20 mouse cellular contexts compared by ENCODE assay signal in the genomic region with DNA sequence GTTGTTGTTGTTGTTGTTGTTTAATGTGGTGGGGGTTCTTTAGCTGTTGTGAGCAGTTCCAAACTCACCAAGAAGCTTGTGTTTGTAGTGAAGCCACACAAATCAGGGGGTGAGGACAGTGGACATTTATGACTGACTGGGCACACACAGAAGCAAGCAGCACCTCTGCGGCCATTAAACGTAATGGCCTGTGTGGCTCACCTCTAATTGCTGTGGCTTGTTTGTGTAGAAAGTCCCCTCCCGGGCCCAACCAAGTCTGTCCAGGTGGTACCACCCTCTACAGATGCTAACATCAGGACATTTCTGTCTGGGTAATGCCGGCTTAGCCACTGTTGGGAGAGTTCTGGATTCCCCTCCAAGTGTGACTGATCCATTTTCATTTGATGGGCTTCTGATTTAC. TPM values are rescaled to one million over a fixed set of nuclear protein-coding genes. Genes with fewer than 3 reads are reported as not detected.
DNase-seq lines count a peak whose midpoint lies in the region; ATAC-seq and TF ChIP-seq lines count a peak whose summit lies in the region.
"Had no signal": no experiment of that assay in that cellular context is flagged by ENCODE, and none has a peak within 500 bp of the region (broad histone marks: within the 10 kb centered on the region; RNA-seq: fewer than 3 reads in every experiment).

No protein-coding gene starts in this region.

- no peak for ATAC-seq in forebrain, embryonic 11.5 days (replicated peaks; ENCODE audit: low FRiP score)
- no peak for ATAC-seq in forebrain, embryonic 13.5 days
- peak; percentile 37 for ATAC-seq in kidney, embryonic 15.5 days (replicated peaks; ENCODE audit: low FRiP score)
- no peak for ATAC-seq in midbrain, embryonic 11.5 days (ENCODE audit: low FRiP score)
- no peak for ATAC-seq in midbrain, embryonic 15.5 days (replicated peaks)
- no peak for ATAC-seq in stomach, postnatal 0 days (ENCODE audit: low FRiP score, low TSS enrichment)

- peak; percentile 38 for DNase-seq in forebrain, embryonic 11.5 days (ENCODE audit: low spot score)
- DNase-seq in kidney, postnatal 25 days: no peak
- DNase-seq in midbrain, embryonic 11.5 days (ENCODE audit: low spot score, missing footprints): peak; percentile 76
- peak; percentile 5 for DNase-seq in stomach, postnatal 0 days (ENCODE audit: low spot score)
- DNase-seq: adrenal gland, postnatal 10 days; cerebellum, adult 11 months; cerebellum, adult 8-10 months; cerebellum, postnatal 14 days; embryo, embryonic 11 days; gastrocnemius, postnatal 36 days; heart, postnatal 14 days had no signal

- no peak overlapping the region for H3K4me2 ChIP-seq in forebrain, embryonic 11.5 days (ENCODE audit: low read depth, low read length, severe bottlenecking)
- no peak overlapping the region for H3K4me2 ChIP-seq in forebrain, embryonic 13.5 days
- H3K4me2 ChIP-seq in kidney, embryonic 15.5 days: no peak overlapping the region
- no peak overlapping the region for H3K4me2 ChIP-seq in midbrain, embryonic 11.5 days
- no peak overlapping the region for H3K4me2 ChIP-seq in midbrain, embryonic 15.5 days
- H3K4me2 ChIP-seq in stomach, postnatal 0 days (replicated peaks; ENCODE audit: low read depth): no peak overlapping the region
- H3K4me2 ChIP-seq: embryonic facial prominence, embryonic 15.5 days; forebrain, embryonic 12.5 days; heart, embryonic 11.5 days; heart, embryonic 15.5 days; hindbrain, embryonic 13.5 days had no signal

- no peaks in the 10 kb centered on the region for H3K36me3 ChIP-seq in forebrain, embryonic 11.5 days (ENCODE audit: control insufficient read depth, insufficient read depth, low read length)
- no peaks in the 10 kb centered on the region for H3K36me3 ChIP-seq in forebrain, embryonic 13.5 days (ENCODE audit: poor library complexity, severe bottlenecking)
- H3K36me3 ChIP-seq in kidney, embryonic 15.5 days: no peaks in the 10 kb centered on the region
- H3K36me3 ChIP-seq in midbrain, embryonic 11.5 days (ENCODE audit: control insufficient read depth, insufficient read depth, low read length): no peaks in the 10 kb centered on the region
- no peaks in the 10 kb centered on the region for H3K36me3 ChIP-seq in midbrain, embryonic 15.5 days (replicated peaks)
- no peaks in the 10 kb centered on the region for H3K36me3 ChIP-seq in stomach, postnatal 0 days (ENCODE audit: control insufficient read depth, insufficient read depth, low read length)
- H3K36me3 ChIP-seq: embryonic facial prominence, embryonic 15.5 days; forebrain, embryonic 12.5 days; heart, embryonic 15.5 days; hindbrain, embryonic 13.5 days had no signal

- TF ChIP-seq EP300 in stomach, postnatal 0 days (optimal IDR thresholded peaks at IDR 0.05): no peak

- no peaks in the 10 kb centered on the region for H3K4me1 ChIP-seq in forebrain, embryonic 11.5 days (replicated peaks; ENCODE audit: control insufficient read depth, insufficient read depth, low read length)
- H3K4me1 ChIP-seq in forebrain, embryonic 13.5 days: no peaks in the 10 kb centered on the region
- H3K4me1 ChIP-seq in kidney, embryonic 15.5 days: peaks cover 35% of the 10 kb centered on the region
- no peaks in the 10 kb centered on the region for H3K4me1 ChIP-seq in midbrain, embryonic 11.5 days (ENCODE audit: control insufficient read depth, insufficient read depth, low read length)
- H3K4me1 ChIP-seq in midbrain, embryonic 15.5 days: peaks cover 5% of the 10 kb centered on the region; the same call in 1 of the 2 replicates
- peaks cover 4% of the 10 kb centered on the region; the same call in 1 of the 2 replicates for H3K4me1 ChIP-seq in stomach, postnatal 0 days (replicated peaks; ENCODE audit: control insufficient read depth, insufficient read depth)

- H3K4me3 ChIP-seq in forebrain, embryonic 11.5 days (ENCODE audit: low read depth, low read length): no peak overlapping the region
- H3K4me3 ChIP-seq in forebrain, embryonic 13.5 days: no peak overlapping the region
- no peak overlapping the region for H3K4me3 ChIP-seq in kidney, embryonic 15.5 days (replicated peaks)
- no peak overlapping the region for H3K4me3 ChIP-seq in midbrain, embryonic 11.5 days (ENCODE audit: low read depth, low read length)
- no peak overlapping the region for H3K4me3 ChIP-seq in midbrain, embryonic 15.5 days
- H3K4me3 ChIP-seq in stomach, postnatal 0 days (ENCODE audit: low read depth, low read length): no peak overlapping the region
- H3K4me3 ChIP-seq: embryonic facial prominence, embryonic 15.5 days; erythroblast, embryonic 14.5 days; forebrain, embryonic 12.5 days; heart, embryonic 15.5 days; hindbrain, embryonic 13.5 days had no signal

- WGBS in forebrain, embryonic 11.5 days: 80% methylated on average over 4 of the region's 4 CpGs
- WGBS in forebrain, embryonic 13.5 days: 92% methylated on average over 4 of the region's 4 CpGs
- 30% methylated on average over 4 of the region's 4 CpGs for WGBS in kidney, embryonic 15.5 days
- 81% methylated on average over 4 of the region's 4 CpGs for whole genome bisulfite sequencing in midbrain, embryonic 11.5 days
- WGBS in midbrain, embryonic 15.5 days: 88% methylated on average over 4 of the region's 4 CpGs
- 88% methylated on average over 4 of the region's 4 CpGs for WGBS in stomach, postnatal 0 days

- H3K9ac ChIP-seq in forebrain, embryonic 11.5 days (ENCODE audit: low read length): no peak overlapping the region
- no peak overlapping the region for H3K9ac ChIP-seq in forebrain, embryonic 13.5 days
- no peak overlapping the region for H3K9ac ChIP-seq in kidney, embryonic 15.5 days
- H3K9ac ChIP-seq in midbrain, embryonic 11.5 days (ENCODE audit: low read length): no peak overlapping the region
- no peak overlapping the region for H3K9ac ChIP-seq in midbrain, embryonic 15.5 days
- no peak overlapping the region for H3K9ac ChIP-seq in stomach, postnatal 0 days (ENCODE audit: low read length)
- H3K9ac ChIP-seq: embryonic facial prominence, embryonic 15.5 days; forebrain, embryonic 12.5 days; heart, embryonic 15.5 days; hindbrain, embryonic 13.5 days had no signal

- no peak for TF ChIP-seq CTCF in stomach, postnatal 0 days (IDR thresholded peaks at IDR 0.05; ENCODE audit: low read depth)

- no peaks in the 10 kb centered on the region for H3K9me3 ChIP-seq in forebrain, embryonic 11.5 days (ENCODE audit: control insufficient read depth, low read length)
- no peaks in the 10 kb centered on the region for H3K9me3 ChIP-seq in forebrain, embryonic 13.5 days (replicated peaks)
- H3K9me3 ChIP-seq in kidney, embryonic 15.5 days (replicated peaks): no peaks in the 10 kb centered on the region
- no peaks in the 10 kb centered on the region for H3K9me3 ChIP-seq in midbrain, embryonic 11.5 days (ENCODE audit: control insufficient read depth, low read length)
- H3K9me3 ChIP-seq in midbrain, embryonic 15.5 days: no peaks in the 10 kb centered on the region
- H3K9me3 ChIP-seq in stomach, postnatal 0 days (ENCODE audit: control insufficient read depth, low read length): no peaks in the 10 kb centered on the region
- H3K9me3 ChIP-seq: embryonic facial prominence, embryonic 15.5 days; forebrain, embryonic 12.5 days; heart, embryonic 15.5 days; hindbrain, embryonic 13.5 days had no signal

- no peaks in the 10 kb centered on the region for H3K27me3 ChIP-seq in forebrain, embryonic 11.5 days (ENCODE audit: control insufficient read depth, insufficient read depth, low read length)
- no peaks in the 10 kb centered on the region for H3K27me3 ChIP-seq in forebrain, embryonic 13.5 days
- peaks cover 45% of the 10 kb centered on the region for H3K27me3 ChIP-seq in kidney, embryonic 15.5 days
- H3K27me3 ChIP-seq in midbrain, embryonic 11.5 days (ENCODE audit: control insufficient read depth, insufficient read depth, low read length): no peaks in the 10 kb centered on the region
- H3K27me3 ChIP-seq in midbrain, embryonic 15.5 days (replicated peaks): no peaks in the 10 kb centered on the region
- no peaks in the 10 kb centered on the region for H3K27me3 ChIP-seq in stomach, postnatal 0 days (ENCODE audit: control insufficient read depth, insufficient read depth, low read length)
- H3K27me3 ChIP-seq: embryonic facial prominence, embryonic 15.5 days; forebrain, embryonic 12.5 days; heart, embryonic 15.5 days; hindbrain, embryonic 13.5 days had no signal

- no peak overlapping the region for H3K27ac ChIP-seq in forebrain, embryonic 11.5 days (ENCODE audit: low read depth, low read length)
- no peak overlapping the region for H3K27ac ChIP-seq in forebrain, embryonic 13.5 days
- no peak overlapping the region for H3K27ac ChIP-seq in kidney, embryonic 15.5 days
- no peak overlapping the region for H3K27ac ChIP-seq in midbrain, embryonic 11.5 days (ENCODE audit: low read depth, low read length)
- H3K27ac ChIP-seq in midbrain, embryonic 15.5 days: no peak overlapping the region
- H3K27ac ChIP-seq in stomach, postnatal 0 days (replicated peaks): no peak overlapping the region
- H3K27ac ChIP-seq: embryonic facial prominence, embryonic 15.5 days; forebrain, embryonic 12.5 days; heart, embryonic 15.5 days; hindbrain, embryonic 13.5 days had no signal

RNA-seq across cellular contexts. Expression of a gene that starts 56.1 kb away (rescaled TPM):
- 9.4 and 10.7 TPM in 2 replicates for polyA plus RNA-seq in forebrain, embryonic 11.5 days (2014; fragmentation: Nextera tagmentation; extraction: Ambion mirVana)
- 14.2 and 15.5 TPM in 2 replicates for polyA plus RNA-seq in forebrain, embryonic 13.5 days (2015; fragmentation: Nextera tagmentation; extraction: Ambion mirVana)
- polyA plus RNA-seq in kidney, embryonic 15.5 days (2015; fragmentation: Nextera tagmentation; extraction: Ambion mirVana): 11.2 and 12.8 TPM in 2 replicates
- 8.1 and 9.3 TPM in 2 replicates for polyA plus RNA-seq in midbrain, embryonic 11.5 days (2014; fragmentation: Nextera tagmentation; extraction: Ambion mirVana)
- 15.2 and 16.7 TPM in 2 replicates for polyA plus RNA-seq in midbrain, embryonic 15.5 days (2015; fragmentation: Nextera tagmentation; extraction: Ambion mirVana)
- 3.6 and 4.1 TPM in 2 replicates for polyA plus RNA-seq in stomach, postnatal 0 days (2015; fragmentation: Nextera tagmentation; extraction: Ambion mirVana)

Comparison
In these comparisons a context has a peak if more than half of its experiments do, and no peak if none do; other contexts are left out.
1. DNase-seq: peak in forebrain, embryonic 11.5 days (single experiment), midbrain, embryonic 11.5 days (single experiment) and stomach, postnatal 0 days (single experiment); none in kidney, postnatal 25 days (0 of 2).